Mouse (Mus musculus) cerebellum, adult 18-20 months (tissue): ENCODE results near the gene Meiob.

ENCODE experiments used
- DNase-seq, 2 experiments: peaks; one replicate each; pipeline ENCODE4 v3.0.0; 2021

Gene Meiob

GRCm38 (mm10) chr17:24874989-24875388 is 70.9 kb downstream of the Meiob start:
- no peak for DNase-seq

- DNase-seq = no peak
These were observed 73.4 kb downstream of the Meiob start for GRCm38 (mm10) chr17:24877336-24878116.

- DNase-seq = no peak
These were observed 74.0 kb downstream of the Meiob start for GRCm38 (mm10) chr17:24878117-24878397.

- DNase-seq = no peak
These were observed 74.4 kb downstream of the Meiob start for GRCm38 (mm10) chr17:24878531-24878930.

GRCm38 (mm10) chr17:24881738-24882440 is 77.8 kb downstream of the Meiob start:
- DNase-seq = no peak

GRCm38 (mm10) chr17:24884391-24884790 is 80.3 kb downstream of the Meiob start:
- DNase-seq = no peak

GRCm38 (mm10) chr17:24885356-24886133 is 81.5 kb downstream of the Meiob start:
- DNase-seq = peak in 1 of 2 experiments; percentile 49

GRCm38 (mm10) chr17:24886134-24886931 is 82.2 kb downstream of the Meiob start, which contains the start of the genes Nubp2 and Spsb3:
Nubp2 (minus strand) TSS chr17:24886349.
Spsb3 (plus strand) TSS chr17:24886643.
- peak; percentile 98 to 99 for DNase-seq

GRCm38 (mm10) chr17:24886932-24887271 is 82.8 kb downstream of the Meiob start:
- no peak for DNase-seq

GRCm38 (mm10) chr17:24887291-24888080 is 83.4 kb downstream of the Meiob start:
- peak in 1 of 2 experiments; percentile 52 for DNase-seq

GRCm38 (mm10) chr17:24888862-24889261 is 84.8 kb downstream of the Meiob start:
- no peak for DNase-seq
